7 mouse cellular contexts compared by ENCODE assay signal in genomic region chr9:21037481-21037891, GRCm38 (mm10). TPM values are rescaled to one million over a fixed set of nuclear protein-coding genes. Genes with fewer than 3 reads are reported as not detected.
A peak's percentile ranks its signal among the peaks of the same experiment; 100 is the strongest.
DNase-seq lines count a peak whose midpoint lies in the region; ATAC-seq and TF ChIP-seq lines count a peak whose summit lies in the region.

No protein-coding gene starts in this region.

- TF ChIP-seq CTCF in lung, postnatal 0 days (IDR thresholded peaks at IDR 0.05): no peak

- H3K4me2 ChIP-seq in lung, postnatal 0 days (replicated peaks; ENCODE audit: low read depth, low read length): peak overlapping the region; percentile 57
- H3K4me2 ChIP-seq in forebrain, embryonic 13.5 days: peak overlapping the region; percentile 66
- peak overlapping the region; percentile 82 for H3K4me2 ChIP-seq in hindbrain, embryonic 16.5 days (ENCODE audit: low read length)
- H3K4me2 ChIP-seq in limb, embryonic 15.5 days: peak overlapping the region; percentile 70

- peaks cover 42% of the 10 kb centered on the region for H3K27me3 ChIP-seq in lung, postnatal 0 days (replicated peaks; ENCODE audit: insufficient read depth, low read length)
- H3K27me3 ChIP-seq in forebrain, embryonic 13.5 days: peaks cover 84% of the 10 kb centered on the region
- peaks cover 53% of the 10 kb centered on the region for H3K27me3 ChIP-seq in hindbrain, embryonic 16.5 days (replicated peaks; ENCODE audit: control insufficient read depth, insufficient read depth, low read length)
- peaks cover 80% of the 10 kb centered on the region for H3K27me3 ChIP-seq in limb, embryonic 15.5 days

- H3K4me3 ChIP-seq in lung, postnatal 0 days (ENCODE audit: low read depth, low read length): peak overlapping the region; percentile 27
- peak overlapping the region; percentile 42 for H3K4me3 ChIP-seq in forebrain, embryonic 13.5 days
- H3K4me3 ChIP-seq in hindbrain, embryonic 16.5 days (ENCODE audit: low read length): peak overlapping the region; percentile 54
- H3K4me3 ChIP-seq in limb, embryonic 15.5 days: peak overlapping the region; percentile 40

- no peak overlapping the region for H3K27ac ChIP-seq in lung, postnatal 0 days (ENCODE audit: low read length)
- H3K27ac ChIP-seq in forebrain, embryonic 13.5 days: no peak overlapping the region
- no peak overlapping the region for H3K27ac ChIP-seq in hindbrain, embryonic 16.5 days (ENCODE audit: low read depth, low read length)
- no peak overlapping the region for H3K27ac ChIP-seq in limb, embryonic 15.5 days

- DNase-seq in lung, postnatal 0 days (ENCODE audit: low spot score): peak; percentile 68
- no peak for DNase-seq in lung, adult 18-20 months
- peak; percentile 66 for DNase-seq in right cerebral cortex, postnatal 4 days

- H3K4me1 ChIP-seq in lung, postnatal 0 days (ENCODE audit: insufficient read depth, low read depth, low read length): peaks cover 9% of the 10 kb centered on the region; the same call in 1 of the 2 replicates
- peaks cover 30% of the 10 kb centered on the region for H3K4me1 ChIP-seq in forebrain, embryonic 13.5 days
- H3K4me1 ChIP-seq in hindbrain, embryonic 16.5 days (ENCODE audit: control insufficient read depth, insufficient read depth, low read depth, low read length): peaks cover 36% of the 10 kb centered on the region
- peaks cover 39% of the 10 kb centered on the region for H3K4me1 ChIP-seq in limb, embryonic 15.5 days

- TF ChIP-seq EP300 in lung, postnatal 0 days (IDR thresholded peaks at IDR 0.05): no peak

- H3K9ac ChIP-seq in lung, postnatal 0 days (replicated peaks; ENCODE audit: low read depth): no peak overlapping the region
- peak overlapping the region; percentile 64 for H3K9ac ChIP-seq in forebrain, embryonic 13.5 days
- H3K9ac ChIP-seq in hindbrain, embryonic 16.5 days (ENCODE audit: low read depth, low read length): peak overlapping the region; percentile 79
- peak overlapping the region; percentile 37 for H3K9ac ChIP-seq in limb, embryonic 15.5 days

- H3K36me3 ChIP-seq in lung, postnatal 0 days (ENCODE audit: insufficient read depth, low read length): no peaks in the 10 kb centered on the region
- no peaks in the 10 kb centered on the region for H3K36me3 ChIP-seq in forebrain, embryonic 13.5 days (ENCODE audit: poor library complexity, severe bottlenecking)
- H3K36me3 ChIP-seq in hindbrain, embryonic 16.5 days (ENCODE audit: control insufficient read depth, insufficient read depth, low read length): no peaks in the 10 kb centered on the region
- H3K36me3 ChIP-seq in limb, embryonic 15.5 days: no peaks in the 10 kb centered on the region

- H3K9me3 ChIP-seq in lung, postnatal 0 days (ENCODE audit: low read length): no peaks in the 10 kb centered on the region
- no peaks in the 10 kb centered on the region for H3K9me3 ChIP-seq in forebrain, embryonic 13.5 days (replicated peaks)
- no peaks in the 10 kb centered on the region for H3K9me3 ChIP-seq in hindbrain, embryonic 16.5 days (ENCODE audit: control insufficient read depth, low read length)
- H3K9me3 ChIP-seq in limb, embryonic 15.5 days: no peaks in the 10 kb centered on the region

- WGBS in lung, postnatal 0 days: 3% methylated on average over 30 of the region's 31 CpGs
- WGBS in forebrain, embryonic 13.5 days: 1% methylated on average over 31 of the region's 31 CpGs
- WGBS in hindbrain, embryonic 16.5 days: 2% methylated on average over 31 of the region's 31 CpGs
- 3% methylated on average over 31 of the region's 31 CpGs for WGBS in limb, embryonic 15.5 days

- peak; percentile 39 for ATAC-seq in lung, postnatal 0 days
- ATAC-seq in forebrain, embryonic 13.5 days: peak; percentile 50; the same call in 1 of the 2 replicates
- ATAC-seq in hindbrain, embryonic 16.5 days: peak; percentile 75
- ATAC-seq in limb, embryonic 15.5 days (ENCODE audit: insufficient number of reproducible peaks, low FRiP score, low TSS enrichment, low read depth): no peak
- ATAC-seq in frontal cortex, adult (ENCODE audit: low TSS enrichment): no peak

RNA-seq across cellular contexts. Expression of gene Icam5, which starts 5.6 kb away (rescaled TPM):
- 0.18 and 0.27 TPM in 2 replicates for polyA plus RNA-seq in lung, postnatal 0 days (2015; fragmentation: Nextera tagmentation; extraction: Ambion mirVana)
- 0.19 and 0.45 TPM in 2 replicates for polyA plus RNA-seq in forebrain, embryonic 13.5 days (2015; fragmentation: Nextera tagmentation; extraction: Ambion mirVana)
- polyA plus RNA-seq in hindbrain, embryonic 16.5 days (2015; fragmentation: Nextera tagmentation; extraction: Ambion mirVana): 2.8 and 3.2 TPM in 2 replicates
- polyA plus RNA-seq in limb, embryonic 15.5 days (2015; fragmentation: Nextera tagmentation; extraction: Ambion mirVana): 0.05 and 0.21 TPM in 2 replicates

RNA-seq across cellular contexts. Expression of gene Icam4, which starts 8.3 kb away (rescaled TPM):
- polyA plus RNA-seq in lung, postnatal 0 days (2015; fragmentation: Nextera tagmentation; extraction: Ambion mirVana): 3.3 and 3.8 TPM in 2 replicates
- polyA plus RNA-seq in forebrain, embryonic 13.5 days (2015; fragmentation: Nextera tagmentation; extraction: Ambion mirVana): 0.17 and 0.37 TPM in 2 replicates
- polyA plus RNA-seq in hindbrain, embryonic 16.5 days (2015; fragmentation: Nextera tagmentation; extraction: Ambion mirVana): 0.27 and 0.29 TPM in 2 replicates
- 0.96 and 3.0 TPM in 2 replicates for polyA plus RNA-seq in limb, embryonic 15.5 days (2015; fragmentation: Nextera tagmentation; extraction: Ambion mirVana)

RNA-seq across cellular contexts. Expression of gene Icam1, which starts 21.7 kb away (rescaled TPM):
- 236 and 352 TPM in 2 replicates for polyA plus RNA-seq in lung, postnatal 0 days (2015; fragmentation: Nextera tagmentation; extraction: Ambion mirVana)
- polyA plus RNA-seq in forebrain, embryonic 13.5 days (2015; fragmentation: Nextera tagmentation; extraction: Ambion mirVana): 2.4 and 2.8 TPM in 2 replicates
- polyA plus RNA-seq in hindbrain, embryonic 16.5 days (2015; fragmentation: Nextera tagmentation; extraction: Ambion mirVana): 3.4 and 5.3 TPM in 2 replicates
- 23.4 and 24.4 TPM in 2 replicates for polyA plus RNA-seq in limb, embryonic 15.5 days (2015; fragmentation: Nextera tagmentation; extraction: Ambion mirVana)

RNA-seq across cellular contexts. Expression of gene Zglp1, which starts 29.4 kb away (rescaled TPM):
- polyA plus RNA-seq in lung, postnatal 0 days (2015; fragmentation: Nextera tagmentation; extraction: Ambion mirVana): 0.51 TPM in 1 of 2 replicates, not detected in the other
- 0.81 and 2.2 TPM in 2 replicates for polyA plus RNA-seq in forebrain, embryonic 13.5 days (2015; fragmentation: Nextera tagmentation; extraction: Ambion mirVana)
- 1.5 and 2.1 TPM in 2 replicates for polyA plus RNA-seq in hindbrain, embryonic 16.5 days (2015; fragmentation: Nextera tagmentation; extraction: Ambion mirVana)
- 0.56 TPM in 1 of 2 replicates, not detected in the other for polyA plus RNA-seq in limb, embryonic 15.5 days (2015; fragmentation: Nextera tagmentation; extraction: Ambion mirVana)

RNA-seq across cellular contexts. Expression of gene Mrpl4, which starts 34.9 kb away (rescaled TPM):
- 112 and 125 TPM in 2 replicates for polyA plus RNA-seq in lung, postnatal 0 days (2015; fragmentation: Nextera tagmentation; extraction: Ambion mirVana)
- polyA plus RNA-seq in forebrain, embryonic 13.5 days (2015; fragmentation: Nextera tagmentation; extraction: Ambion mirVana): 115 and 124 TPM in 2 replicates
- polyA plus RNA-seq in hindbrain, embryonic 16.5 days (2015; fragmentation: Nextera tagmentation; extraction: Ambion mirVana): 112 and 114 TPM in 2 replicates
- 112 and 116 TPM in 2 replicates for polyA plus RNA-seq in limb, embryonic 15.5 days (2015; fragmentation: Nextera tagmentation; extraction: Ambion mirVana)

Comparison
In these comparisons a context has a peak if more than half of its experiments do, and no peak if none do; other contexts are left out.
1. DNase-seq: peak in lung, postnatal 0 days (single experiment) and right cerebral cortex, postnatal 4 days (single experiment); none in lung, adult 18-20 months (0 of 2).
2. ATAC-seq: peak in lung, postnatal 0 days (single experiment), forebrain, embryonic 13.5 days (single experiment) and hindbrain, embryonic 16.5 days (single experiment); none in limb, embryonic 15.5 days (single experiment) and frontal cortex, adult (single experiment).
3. Peak in every context shown above with its lines, with median percentiles within 50 percentile points of each other: H3K4me2 ChIP-seq and H3K4me3 ChIP-seq.